Mouse (Mus musculus) ES-Bruce4 (cell line): ENCODE measurements around the gene Foxa3. TPM values are rescaled to one million over a fixed set of nuclear protein-coding genes. Genes with fewer than 3 reads are reported as not detected.

Experiments used
- H3K27ac ChIP-seq: 2 replicates; pipeline ENCODE4 v1.5.1; 2012; ENCODE audit warnings: low read length, inconsistent platforms; ENCODE audit not compliant: insufficient read depth
- H3K27me3 ChIP-seq: 2 replicates; pipeline ENCODE4 v1.6.1; 2012; ENCODE audit warnings: mild to moderate bottlenecking, low read length, inconsistent platforms; ENCODE audit not compliant: control insufficient read depth, poor library complexity, insufficient read depth, severe bottlenecking
- H3K36me3 ChIP-seq: 2 replicates; pipeline ENCODE4 v1.6.1; 2012; ENCODE audit warnings: inconsistent platforms, mild to moderate bottlenecking, low read length, moderate library complexity; ENCODE audit not compliant: control insufficient read depth, poor library complexity, insufficient read depth, severe bottlenecking
- H3K4me1 ChIP-seq: one replicate; pipeline ENCODE4 v1.8.1; 2011; ENCODE audit warnings: low read length; ENCODE audit not compliant: control insufficient read depth, insufficient read depth
- H3K4me3 ChIP-seq: 2 replicates; pipeline ENCODE4 v1.5.1; 2011; ENCODE audit warnings: low read depth, mild to moderate bottlenecking, low read length
- H3K9ac ChIP-seq: 2 replicates; pipeline ENCODE4 v1.6.1; 2012; ENCODE audit warnings: low read depth, mild to moderate bottlenecking, inconsistent platforms; ENCODE audit not compliant: poor library complexity, severe bottlenecking
- H3K9me3 ChIP-seq: replicated peaks from 2 replicates; pipeline ENCODE4 v1.6.1; 2012; ENCODE audit warnings: mild to moderate bottlenecking, low read length, inconsistent platforms; ENCODE audit not compliant: control insufficient read depth, poor library complexity, insufficient read depth, severe bottlenecking
- CTCF ChIP-seq: IDR thresholded peaks from one replicate; pipeline ENCODE4 v1.8.1; 2011; ENCODE audit warnings: low read depth, low read length
- EP300 ChIP-seq: IDR thresholded peaks from 2 replicates; pipeline ENCODE4 v1.6.1; 2011; ENCODE audit warnings: low read depth, low read length; ENCODE audit not compliant: insufficient read depth
- POLR2A ChIP-seq: IDR thresholded peaks from one replicate; pipeline ENCODE4 v1.8.1; 2011; ENCODE audit warnings: low read length; ENCODE audit not compliant: insufficient read depth
- polyA plus RNA-seq: library from polyadenylated mRNA; stranded (reverse); fragments of >200 nt; gene quantifications from 2 replicates; pipeline ENCODE4 v1.2.4, GENCODE M21; 2011; ENCODE audit warnings: low read depth; ENCODE audit not compliant: missing spikeins, insufficient read depth, insufficient read length

The Foxa3 gene
- polyA plus RNA-seq, 1 experiment, result 2.5 TPM

DNA sequence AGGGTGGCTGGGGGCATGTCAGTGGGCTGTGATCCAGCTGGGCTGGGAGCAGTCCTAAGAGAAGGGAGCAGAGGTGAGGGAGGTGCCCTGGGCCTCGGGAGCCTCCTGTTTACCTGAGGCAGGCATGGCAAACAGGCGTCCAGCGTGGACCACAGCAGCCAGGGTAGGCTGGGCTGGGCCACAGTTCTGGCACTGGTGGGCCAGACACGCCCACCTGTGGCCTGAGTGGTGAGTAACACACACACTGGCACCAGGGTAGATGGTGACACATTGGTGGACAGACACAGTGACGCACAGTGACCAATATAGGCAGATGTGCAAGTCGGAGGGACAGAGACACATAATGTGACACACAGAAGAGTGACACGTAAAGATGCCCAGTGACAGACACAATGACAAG, 12.8 kb downstream of the Foxa3 start:
- Histone ChIP-seq H3K27ac (no peak overlapping the region), H3K4me3 (no peak overlapping the region), H3K9me3 (no peaks in the 10 kb centered on the region), H3K9ac (no peak overlapping the region), H3K36me3 (peaks cover 2% of the 10 kb centered on the region; the same call in 1 of the 2 replicates), H3K4me1 (no peaks in the 10 kb centered on the region), H3K27me3 (no peaks in the 10 kb centered on the region)
- TF ChIP-seq CTCF (no peak), EP300 (no peak), POLR2A (no peak)

DNA sequence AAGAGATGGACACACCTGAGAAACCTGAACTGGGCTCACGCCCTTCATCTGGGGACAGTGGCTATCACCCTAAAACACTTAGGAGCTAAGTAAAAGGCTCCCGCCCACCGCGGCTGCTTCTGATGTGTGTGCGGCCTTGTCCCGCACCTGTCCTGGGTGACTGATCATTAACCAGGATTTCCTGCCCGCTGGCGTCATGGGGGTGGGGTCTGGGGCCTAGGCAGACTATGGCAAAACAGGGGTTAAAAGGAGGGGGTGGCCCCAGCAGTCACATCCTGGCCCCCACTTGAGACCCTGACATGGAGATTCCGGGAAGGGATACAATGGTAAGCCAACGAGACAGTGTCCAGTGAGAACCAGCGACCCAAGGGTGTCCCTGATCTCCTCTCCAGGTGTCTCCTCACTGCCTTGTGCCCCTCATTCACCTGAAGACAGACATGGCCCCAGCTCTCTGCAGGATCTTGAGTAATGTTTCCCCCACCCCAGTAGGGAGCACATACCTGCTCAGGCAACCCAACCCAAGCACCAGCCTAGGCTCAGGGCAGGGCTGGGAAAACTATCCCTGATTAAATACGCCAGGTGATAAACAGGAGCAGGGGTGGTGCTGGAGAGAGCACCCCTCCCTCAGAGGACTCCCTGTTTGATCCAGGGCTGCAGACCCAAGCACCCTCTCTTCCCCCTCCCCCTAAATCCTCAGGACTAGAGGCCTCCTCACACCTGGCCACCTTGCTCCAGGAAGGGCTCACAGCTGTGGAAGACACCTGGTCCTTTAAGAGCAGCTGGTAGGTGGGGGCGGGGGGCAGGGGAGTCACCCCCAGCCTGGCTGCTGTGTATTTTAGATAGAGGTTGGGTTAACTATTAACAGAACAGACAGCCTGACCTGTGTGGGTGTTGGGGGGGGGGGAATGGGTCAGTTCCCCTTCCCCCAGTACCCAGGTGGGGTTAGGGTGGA, 16.0 kb downstream of the Foxa3 start:
- H3K9me3 ChIP-seq, result no peaks in the 10 kb centered on the region
- no peak overlapping the region for H3K27ac ChIP-seq
- H3K4me3 ChIP-seq, result no peak overlapping the region
- H3K9ac ChIP-seq, result no peak overlapping the region
- H3K4me1 ChIP-seq, result no peaks in the 10 kb centered on the region
- H3K36me3 ChIP-seq, result peaks cover 5% of the 10 kb centered on the region; the same call in 1 of the 2 replicates
- no peaks in the 10 kb centered on the region for H3K27me3 ChIP-seq
- TF ChIP-seq EP300, result no peak
- TF ChIP-seq POLR2A, result no peak

DNA sequence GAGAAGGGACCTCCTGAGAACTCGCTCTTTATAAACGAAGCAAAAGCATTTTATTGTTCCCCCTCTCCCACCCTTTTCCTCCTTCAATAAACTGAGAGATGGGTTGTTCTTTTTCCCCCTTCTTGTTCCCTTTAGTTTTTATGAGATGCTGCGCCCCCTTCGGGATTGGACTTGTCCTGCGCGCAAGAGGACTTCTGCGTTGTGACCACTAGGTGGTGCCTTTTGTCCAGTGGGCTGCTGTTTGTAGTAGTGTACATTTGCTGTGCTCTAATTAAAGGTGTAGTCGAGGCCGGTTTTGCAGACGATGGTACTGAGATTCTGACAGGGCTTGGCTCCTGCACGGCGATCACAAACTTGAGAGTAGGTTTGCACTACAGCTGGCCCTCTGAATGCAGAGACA, 16.9 kb downstream of the Foxa3 start:
- H3K36me3 ChIP-seq, result peaks cover 5% of the 10 kb centered on the region; the same call in 1 of the 2 replicates
- TF ChIP-seq CTCF (peak; percentile 100), POLR2A (no peak)
- H3K27ac ChIP-seq, result no peak overlapping the region
- H3K4me3 ChIP-seq, result no peak overlapping the region
- H3K9me3 ChIP-seq, result no peaks in the 10 kb centered on the region
- H3K9ac ChIP-seq, result no peak overlapping the region
- H3K4me1 ChIP-seq, result no peaks in the 10 kb centered on the region
- no peaks in the 10 kb centered on the region for H3K27me3 ChIP-seq

DNA sequence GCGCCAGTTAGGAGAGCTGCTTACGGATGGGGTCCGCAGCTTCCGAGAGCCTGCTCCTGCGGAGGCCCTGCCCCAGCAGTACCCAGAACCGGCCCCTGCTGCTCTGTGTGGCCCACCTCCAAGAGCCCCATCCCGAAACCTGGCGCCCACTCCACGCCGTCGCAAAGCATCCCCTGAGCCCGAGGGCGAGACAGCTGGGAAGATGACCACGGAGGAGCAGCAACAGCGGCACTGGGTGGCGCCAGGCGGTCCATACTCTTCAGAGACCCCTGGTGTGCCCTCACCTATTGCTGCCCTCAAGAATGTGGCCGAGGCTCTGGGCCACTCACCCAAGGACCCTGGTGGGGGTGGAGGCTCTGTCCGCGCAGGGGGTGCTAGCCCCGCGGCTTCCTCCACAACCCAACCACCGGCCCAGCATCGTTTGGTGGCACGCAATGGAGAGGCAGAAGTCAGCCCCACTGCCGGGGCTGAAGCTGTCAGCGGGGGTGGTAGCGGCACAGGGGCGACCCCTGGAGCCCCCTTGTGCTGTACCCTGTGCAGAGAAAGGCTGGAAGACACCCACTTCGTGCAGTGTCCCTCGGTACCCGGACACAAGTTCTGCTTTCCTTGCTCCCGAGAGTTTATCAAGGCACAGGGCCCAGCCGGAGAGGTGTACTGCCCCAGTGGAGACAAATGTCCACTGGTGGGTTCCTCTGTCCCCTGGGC, 17.8 kb downstream of the Foxa3 start:
- Histone ChIP-seq H3K4me1 (no peaks in the 10 kb centered on the region), H3K9ac (peak overlapping the region; percentile 90), H3K4me3 (peak overlapping the region; percentile 82), H3K27me3 (no peaks in the 10 kb centered on the region), H3K27ac (no peak overlapping the region), H3K9me3 (no peaks in the 10 kb centered on the region), H3K36me3 (peaks cover 5% of the 10 kb centered on the region; the same call in 1 of the 2 replicates)
- no peak for TF ChIP-seq POLR2A
- no peak for TF ChIP-seq CTCF
- TF ChIP-seq EP300, result no peak

DNA sequence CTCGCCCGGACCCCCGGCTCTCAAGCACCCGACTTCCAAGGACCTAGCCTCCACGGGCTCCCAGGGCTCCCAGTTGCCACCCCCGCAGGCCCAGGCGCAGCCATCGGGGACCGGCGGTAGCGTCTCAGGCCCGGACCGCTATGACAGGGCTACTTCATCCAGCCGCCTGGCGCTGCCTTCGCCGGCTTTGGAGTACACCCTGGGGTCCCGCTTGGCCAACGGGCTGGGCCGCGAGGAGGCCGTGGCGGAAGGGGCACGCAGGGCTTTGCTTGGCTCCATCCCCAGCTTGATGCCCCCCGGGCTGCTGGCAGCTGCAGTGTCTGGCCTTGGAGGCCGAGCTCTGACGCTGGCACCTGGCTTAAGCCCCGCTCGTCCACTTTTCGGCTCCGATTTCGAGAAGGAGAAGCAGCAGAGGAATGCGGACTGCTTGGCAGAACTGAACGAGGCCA, 18.7 kb downstream of the Foxa3 start:
- no peaks in the 10 kb centered on the region for H3K9me3 ChIP-seq
- H3K36me3 ChIP-seq, result peaks cover 5% of the 10 kb centered on the region; the same call in 1 of the 2 replicates
- peak overlapping the region; percentile 21; the same call in 1 of the 2 replicates for H3K27ac ChIP-seq
- no peak for TF ChIP-seq CTCF
- TF ChIP-seq POLR2A, result no peak
- no peak for TF ChIP-seq EP300
- H3K27me3 ChIP-seq, result no peaks in the 10 kb centered on the region
- H3K9ac ChIP-seq, result peak overlapping the region; percentile 90
- H3K4me3 ChIP-seq, result peak overlapping the region; percentile 82
- H3K4me1 ChIP-seq, result no peaks in the 10 kb centered on the region
